Mouse (Mus musculus) urinary bladder, postnatal 14 days (tissue): ENCODE measurements around the gene 2610528J11Rik.
"Not testable (repeated sequence)": the region's sequence is repeated elsewhere in the genome, so short reads cannot be mapped to it uniquely, and the experiment has no call there.

Experiments used
- DNase-seq: peaks from one replicate; pipeline ENCODE4 v3.0.0; 2021; ENCODE audit warnings: low spot score

2610528J11Rik gene

GRCm38 (mm10) chr4:118526408-118527334, at the start of gene 2610528J11Rik:
Gene 2610528J11Rik (plus strand): TSS chr4:118526999.
- peak; percentile 84 for DNase-seq

GRCm38 (mm10) chr4:118489717-118490132, 37.1 kb upstream of the 2610528J11Rik start, which contains the start of gene Tie1:
Gene Tie1 (minus strand): TSS chr4:118490061.
- DNase-seq, result no peak

GRCm38 (mm10) chr4:118490461-118490860, 36.3 kb upstream of the 2610528J11Rik start:
- no peak for DNase-seq

GRCm38 (mm10) chr4:118500171-118500724, 26.6 kb upstream of the 2610528J11Rik start:
- DNase-seq, result no peak

- DNase-seq, result no peak
Measured at GRCm38 (mm10) chr4:118500792-118501191, 26.0 kb upstream of the 2610528J11Rik start.

- DNase-seq, result no peak
Measured at GRCm38 (mm10) chr4:118505551-118505950, 21.2 kb upstream of the 2610528J11Rik start.

GRCm38 (mm10) chr4:118507171-118507570, 19.6 kb upstream of the 2610528J11Rik start:
- not testable (repeated sequence) for DNase-seq

- peak; percentile 53 for DNase-seq
Measured at GRCm38 (mm10) chr4:118509050-118509449, 17.7 kb upstream of the 2610528J11Rik start.

- no peak for DNase-seq
Measured at GRCm38 (mm10) chr4:118516699-118517496, 9.9 kb upstream of the 2610528J11Rik start.

- DNase-seq, result no peak
Measured at GRCm38 (mm10) chr4:118517497-118518146, 9.2 kb upstream of the 2610528J11Rik start.

- no peak for DNase-seq
Measured at GRCm38 (mm10) chr4:118518208-118518607, 8.6 kb upstream of the 2610528J11Rik start.

- no peak for DNase-seq
Measured at GRCm38 (mm10) chr4:118522248-118522647, 4.6 kb upstream of the 2610528J11Rik start.

- no peak for DNase-seq
Measured at GRCm38 (mm10) chr4:118523976-118524375, 2.8 kb upstream of the 2610528J11Rik start.

GRCm38 (mm10) chr4:118525779-118526178, 1.0 kb upstream of the 2610528J11Rik start:
- DNase-seq, result no peak

GRCm38 (mm10) chr4:118527335-118527681, 509 bp downstream of the 2610528J11Rik start:
- DNase-seq, result no peak

- no peak for DNase-seq
Measured at GRCm38 (mm10) chr4:118527720-118528119, 921 bp downstream of the 2610528J11Rik start.

- DNase-seq, result no peak
Measured at GRCm38 (mm10) chr4:118532663-118533062, 5.9 kb downstream of the 2610528J11Rik start.

GRCm38 (mm10) chr4:118533156-118533555, 6.4 kb downstream of the 2610528J11Rik start:
- DNase-seq, result no peak

GRCm38 (mm10) chr4:118533605-118534004, 6.8 kb downstream of the 2610528J11Rik start:
- DNase-seq, result no peak

- no peak for DNase-seq
Measured at GRCm38 (mm10) chr4:118535610-118536009, 8.8 kb downstream of the 2610528J11Rik start.

GRCm38 (mm10) chr4:118537801-118538200, 11.0 kb downstream of the 2610528J11Rik start:
- no peak for DNase-seq

- no peak for DNase-seq
Measured at GRCm38 (mm10) chr4:118539904-118540303, 13.1 kb downstream of the 2610528J11Rik start.
